Mouse (Mus musculus) hindbrain, postnatal 0 days (tissue): ENCODE measurements around the gene Tgfbr3. TPM values are rescaled to one million over a fixed set of nuclear protein-coding genes. Genes with fewer than 3 reads are reported as not detected.

ENCODE experiments used
- ATAC-seq: fragments of 200-750 bp; cut with Nextera tagmentation; 2 replicates; pipeline ENCODE4 v1.8.0; 2017; ENCODE audit warnings: mild to moderate bottlenecking, moderate TSS enrichment, moderate library complexity
- DNase-seq: peaks from one replicate; pipeline ENCODE4 v3.0.0-alpha.2; 2015; ENCODE audit warnings: low spot score
- H3K27ac ChIP-seq: fragments of 300-500 bp; sonication (generic); 2 replicates; pipeline ENCODE4 v1.5.1; 2014; ENCODE audit warnings: mild to moderate bottlenecking
- H3K27me3 ChIP-seq: fragments of 300-500 bp; sonication (generic); 2 replicates; pipeline ENCODE4 v1.6.1; 2014; ENCODE audit warnings: low read length, mixed read lengths; ENCODE audit not compliant: insufficient read depth
- H3K36me3 ChIP-seq: fragments of 300-500 bp; sonication (generic); 2 replicates; pipeline ENCODE4 v1.6.1; 2014; ENCODE audit warnings: low read length, mixed read lengths; ENCODE audit not compliant: insufficient read depth
- H3K4me1 ChIP-seq: fragments of 300-500 bp; sonication (generic); 2 replicates; pipeline ENCODE4 v1.6.1; 2014; ENCODE audit warnings: antibody characterized with exemption, low read length, mixed read lengths; ENCODE audit not compliant: insufficient read depth
- H3K4me2 ChIP-seq: fragments of 300-500 bp; sonication (generic); 2 replicates; pipeline ENCODE4 v1.6.1; 2014; ENCODE audit warnings: low read depth, mild to moderate bottlenecking, low read length, moderate library complexity, mixed read lengths
- H3K4me3 ChIP-seq: fragments of 300-500 bp; sonication (generic); 2 replicates; pipeline ENCODE4 v1.5.1; 2014; ENCODE audit warnings: low read length
- H3K9ac ChIP-seq: fragments of 300-500 bp; sonication (generic); replicated peaks from 2 replicates; pipeline ENCODE4 v1.6.1; 2014; ENCODE audit warnings: mild to moderate bottlenecking, low read length, moderate library complexity, mixed read lengths
- H3K9me3 ChIP-seq: fragments of 300-500 bp; sonication (generic); 2 replicates; pipeline ENCODE4 v1.6.1; 2016; ENCODE audit warnings: low read length, mixed read lengths
- CTCF ChIP-seq: IDR thresholded peaks from 2 replicates; pipeline ENCODE4 v1.5.1; 2016; ENCODE audit warnings: antibody characterized with exemption, control low read depth, low read depth
- WGBS: fragments of 180-500 bp; shearing (Covaris S2); extraction: QIAGEN DNeasy Blood & Tissue Kit; methylation state at CpG from one replicate; pipeline ENCODE4 v1.1.7; 2014; 5-methylcytosine and 5-hydroxymethylcytosine counted together
- polyA plus RNA-seq: library from polyadenylated mRNA; unstranded; fragments of >200 nt; fragmentation: Nextera tagmentation; extraction: Ambion mirVana; gene quantifications from 2 replicates; pipeline ENCODE4 v1.2.1, GENCODE M21; 2015
- total RNA-seq: library from RNA; depleted of rRNA; stranded (reverse); fragments of >200 nt; gene quantifications from 2 replicates; pipeline ENCODE4 v1.2.3, GENCODE M21; 2014

Tgfbr3 gene
- total and polyA plus RNA-seq, 2 experiments from 2014 or later = 4.8 to 21.7 TPM

- Histone ChIP-seq H3K4me2 (no peak overlapping the region), H3K27ac (no peak overlapping the region), H3K36me3 (no peaks in the 10 kb centered on the region), H3K27me3 (no peaks in the 10 kb centered on the region), H3K9me3 (no peaks in the 10 kb centered on the region), H3K4me3 (no peak overlapping the region), H3K9ac (no peak overlapping the region), H3K4me1 (peaks cover 7% of the 10 kb centered on the region; the same call in 1 of the 2 replicates)
- 59% methylated on average over 8 of the region's 8 CpGs for WGBS
- no peak for TF ChIP-seq CTCF
- no peak for DNase-seq
- no peak for ATAC-seq
Observed at GRCm38 (mm10) chr5:107079920-107080319, 209.5 kb downstream of the Tgfbr3 start.

DNA sequence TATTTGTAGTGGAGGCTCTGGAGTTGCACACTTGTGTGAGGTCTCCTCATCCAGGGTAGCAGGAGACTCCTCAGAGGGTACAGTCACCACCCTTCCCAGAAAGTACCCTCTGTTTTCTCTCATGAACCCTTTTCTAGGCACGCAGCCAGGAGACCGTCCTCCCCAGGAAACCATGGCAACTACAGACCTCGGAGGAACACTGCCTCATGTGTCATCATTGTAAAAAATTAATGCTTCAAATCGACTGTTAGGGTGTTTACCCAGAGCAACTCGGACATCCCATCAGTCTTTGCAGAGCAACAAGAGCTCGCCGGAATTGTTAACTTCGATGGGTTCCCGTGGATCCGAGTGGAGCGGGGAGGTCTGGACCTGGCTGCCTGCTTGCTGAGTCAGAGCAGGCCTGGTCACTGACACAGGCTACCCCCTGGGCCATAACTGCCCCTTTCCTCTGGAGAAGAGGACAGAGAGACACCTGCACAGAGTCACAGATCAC lies 210.2 kb downstream of the Tgfbr3 start:
- Histone ChIP-seq H3K4me1 (peaks cover 7% of the 10 kb centered on the region; the same call in 1 of the 2 replicates), H3K4me3 (no peak overlapping the region), H3K27me3 (no peaks in the 10 kb centered on the region), H3K9me3 (no peaks in the 10 kb centered on the region), H3K27ac (no peak overlapping the region), H3K9ac (no peak overlapping the region), H3K4me2 (0 out of 2 replicates have a peak overlapping the region, but pooled peaks have one; percentile 7), H3K36me3 (no peaks in the 10 kb centered on the region)
- ATAC-seq = peak; percentile 77
- no peak for TF ChIP-seq CTCF
- 22% methylated on average over 11 of the region's 11 CpGs for WGBS
- DNase-seq = peak; percentile 71

GRCm38 (mm10) chr5:107078361-107078760 lies 211.1 kb downstream of the Tgfbr3 start:
- H3K27me3 ChIP-seq = no peaks in the 10 kb centered on the region
- H3K36me3 ChIP-seq = no peaks in the 10 kb centered on the region
- DNase-seq (no peak), ATAC-seq (no peak)
- H3K4me3 ChIP-seq = no peak overlapping the region
- 93% methylated on average over 3 of the region's 3 CpGs for WGBS
- no peaks in the 10 kb centered on the region for H3K9me3 ChIP-seq
- H3K4me1 ChIP-seq = peaks cover 7% of the 10 kb centered on the region; the same call in 1 of the 2 replicates
- TF ChIP-seq CTCF = no peak
- no peak overlapping the region for H3K4me2 ChIP-seq
- no peak overlapping the region for H3K27ac ChIP-seq
- no peak overlapping the region for H3K9ac ChIP-seq

DNA sequence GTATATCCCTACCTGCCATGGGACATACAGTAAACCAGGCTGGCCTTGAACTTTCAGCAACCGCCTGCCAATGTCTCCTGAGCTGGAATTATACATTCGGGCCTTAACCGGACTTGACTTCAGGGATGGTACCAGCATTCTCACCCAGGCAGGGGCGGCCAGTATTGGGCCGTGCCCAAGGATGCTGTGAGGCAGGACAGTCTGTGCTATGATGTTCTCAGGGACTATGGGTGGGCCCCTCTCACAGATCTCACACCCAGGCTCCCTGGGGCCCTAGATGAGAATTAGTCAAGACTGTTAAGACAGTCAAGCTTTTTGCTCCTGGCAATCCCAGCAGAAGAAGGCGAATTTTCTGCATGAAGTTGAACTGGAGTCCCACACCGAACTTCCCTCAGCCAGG lies 211.5 kb downstream of the Tgfbr3 start:
- Histone ChIP-seq H3K27ac (no peak overlapping the region), H3K9me3 (no peaks in the 10 kb centered on the region), H3K4me3 (no peak overlapping the region), H3K4me2 (no peak overlapping the region), H3K27me3 (no peaks in the 10 kb centered on the region), H3K4me1 (peaks cover 7% of the 10 kb centered on the region; the same call in 1 of the 2 replicates), H3K36me3 (no peaks in the 10 kb centered on the region), H3K9ac (no peak overlapping the region)
- DNase-seq = no peak
- 92% methylated on average over 7 of the region's 7 CpGs for WGBS
- TF ChIP-seq CTCF = no peak
- ATAC-seq = no peak

DNA sequence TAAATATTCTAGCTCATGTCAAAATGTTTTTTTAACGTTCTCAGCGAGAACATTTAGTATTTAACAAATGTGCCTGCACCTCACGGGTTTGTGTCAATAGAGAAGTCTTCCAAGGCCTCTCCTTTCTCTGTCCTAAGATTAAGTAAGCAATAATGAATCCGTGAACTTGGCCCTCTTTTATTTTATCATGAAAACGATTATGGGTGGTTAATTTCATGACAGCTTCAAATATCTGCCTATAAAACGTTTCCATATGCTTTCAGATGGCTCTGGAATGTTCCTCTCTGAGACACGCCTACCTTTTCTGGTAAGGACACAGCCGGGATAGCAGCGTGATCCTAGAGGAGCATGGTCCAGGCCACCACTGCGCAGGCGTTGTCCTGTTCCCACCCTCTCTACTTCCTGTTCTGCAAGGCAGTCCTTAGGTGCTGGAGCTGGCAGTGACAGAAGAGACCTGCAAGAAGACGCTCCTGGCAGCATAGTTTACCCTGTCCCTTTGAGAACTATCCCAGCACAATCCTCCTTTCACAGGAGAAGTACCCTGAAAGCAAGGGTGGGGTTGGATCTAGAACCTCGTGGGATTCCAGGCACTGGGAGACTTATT lies 214.3 kb downstream of the Tgfbr3 start:
- WGBS = 82% methylated on average over 13 of the region's 13 CpGs
- H3K9me3 ChIP-seq = no peaks in the 10 kb centered on the region
- no peak overlapping the region for H3K4me2 ChIP-seq
- no peak overlapping the region for H3K27ac ChIP-seq
- H3K27me3 ChIP-seq = no peaks in the 10 kb centered on the region
- H3K4me1 ChIP-seq = peaks cover 7% of the 10 kb centered on the region; the same call in 1 of the 2 replicates
- no peaks in the 10 kb centered on the region for H3K36me3 ChIP-seq
- H3K9ac ChIP-seq = no peak overlapping the region
- ATAC-seq = no peak
- TF ChIP-seq CTCF = no peak
- DNase-seq = no peak
- no peak overlapping the region for H3K4me3 ChIP-seq

DNA sequence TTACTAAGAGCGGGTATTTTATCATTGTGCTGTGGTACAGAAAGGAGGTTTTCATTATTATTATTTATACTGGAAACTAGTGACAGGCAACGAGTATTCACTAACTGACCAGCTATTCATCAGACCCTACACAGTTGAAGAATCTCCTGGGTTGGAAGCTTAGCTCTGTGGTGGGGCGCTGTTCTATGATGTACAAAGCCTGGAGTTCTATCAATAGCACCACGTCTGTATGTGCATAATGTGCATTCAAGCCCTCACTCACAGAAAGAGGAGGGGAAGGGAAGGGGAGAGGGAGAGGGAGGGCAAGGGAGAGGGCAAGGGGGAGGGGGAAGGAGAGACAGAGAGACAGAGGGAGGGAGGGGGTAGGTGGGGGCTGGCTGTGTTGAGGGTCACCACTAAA lies 215.1 kb downstream of the Tgfbr3 start:
- H3K27ac ChIP-seq = no peak overlapping the region
- H3K4me2 ChIP-seq = no peak overlapping the region
- no peak for DNase-seq
- no peak overlapping the region for H3K4me3 ChIP-seq
- TF ChIP-seq CTCF = no peak
- peaks cover 6% of the 10 kb centered on the region; the same call in 1 of the 2 replicates for H3K4me1 ChIP-seq
- ATAC-seq = no peak
- no peaks in the 10 kb centered on the region for H3K36me3 ChIP-seq
- WGBS = 28% methylated on average over 4 of the region's 4 CpGs
- H3K9ac ChIP-seq = no peak overlapping the region
- no peaks in the 10 kb centered on the region for H3K9me3 ChIP-seq
- no peaks in the 10 kb centered on the region for H3K27me3 ChIP-seq

- Histone ChIP-seq H3K9me3 (no peaks in the 10 kb centered on the region), H3K4me3 (no peak overlapping the region), H3K36me3 (no peaks in the 10 kb centered on the region), H3K4me2 (no peak overlapping the region), H3K4me1 (no peaks in the 10 kb centered on the region), H3K27me3 (no peaks in the 10 kb centered on the region), H3K9ac (no peak overlapping the region), H3K27ac (no peak overlapping the region)
- ATAC-seq = no peak
- 33% methylated on average over 3 of the region's 3 CpGs for WGBS
- TF ChIP-seq CTCF = no peak
- no peak for DNase-seq
Observed at GRCm38 (mm10) chr5:107073536-107073935, 215.9 kb downstream of the Tgfbr3 start.
